Mouse (Mus musculus): Measurements from ENCODE around the gene Slc9a3r1.

- TF ChIP-seq HCFC1 (IDR thresholded peaks at IDR 0.05; ENCODE audit: borderline replicate concordance, insufficient read depth, low read length) (no peak), CHD2 (IDR thresholded peaks at IDR 0.05; ENCODE audit: low read depth, low read length) (no peak), ZNF384 (IDR thresholded peaks at IDR 0.05; ENCODE audit: low read depth, low read length) (no peak), MAFK (IDR thresholded peaks at IDR 0.05; ENCODE audit: insufficient read depth, low read depth, low read length) (no peak)
Observed at GRCm38 (mm10) chr11:115229021-115229930, 66.1 kb downstream of the Slc9a3r1 start.
